Mouse (Mus musculus): ENCODE results near the gene Vamp9. TPM values are rescaled to one million over a fixed set of nuclear protein-coding genes. Genes with fewer than 3 reads are reported as not detected.

The Vamp9 gene
- polyA plus RNA-seq, 1 experiment from 2014 or later = not detected

DNA sequence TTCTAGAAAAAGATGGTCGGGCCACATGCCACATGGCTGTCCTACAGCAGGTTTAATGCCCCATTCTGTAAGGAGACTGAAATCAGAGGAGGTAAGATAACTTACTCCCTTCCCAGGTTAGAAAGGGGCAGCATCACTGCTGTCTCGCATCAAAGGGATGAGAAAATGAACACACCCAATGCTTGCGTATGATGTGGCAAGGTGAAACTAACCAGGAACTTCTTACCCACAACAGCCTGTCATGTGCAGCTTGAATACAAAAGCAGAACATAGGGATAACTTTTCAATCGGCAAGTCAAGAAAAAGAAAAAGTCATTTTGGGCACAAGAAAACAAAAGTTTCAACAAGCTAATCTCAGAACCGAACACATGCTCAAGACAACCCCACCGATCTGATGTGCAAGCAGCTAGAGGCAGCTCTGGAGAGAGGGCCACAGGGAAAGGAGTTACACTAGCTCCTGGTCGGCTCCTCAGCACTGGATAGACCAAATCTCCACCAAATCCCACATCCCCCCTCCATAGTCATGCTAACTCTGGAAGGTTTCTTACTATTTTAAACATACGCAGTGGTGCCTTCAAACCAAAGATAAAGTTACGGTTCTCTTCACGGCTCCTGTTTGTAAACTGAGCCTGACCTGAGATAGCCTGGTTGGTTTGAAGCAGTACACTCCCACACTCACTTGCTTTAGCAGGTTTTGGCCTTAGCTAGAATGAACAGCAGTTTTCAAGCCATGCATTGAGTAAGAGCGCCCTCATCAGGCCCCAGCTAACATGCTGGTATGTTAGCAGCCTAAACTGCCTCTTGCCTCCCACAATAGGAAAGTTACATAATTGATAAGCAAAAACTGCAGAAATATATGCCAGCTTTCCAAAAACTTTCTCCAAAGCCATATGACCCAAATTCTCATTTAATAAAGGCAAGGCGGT, 14.3 kb upstream of the Vamp9 start:
- Histone ChIP-seq H3K27me3 (no peaks in the 10 kb centered on the region), H3K4me2 (replicated peaks) (no peak overlapping the region), H3K36me3 (no peaks in the 10 kb centered on the region), H3K4me1 (no peaks in the 10 kb centered on the region), H3K9ac (no peak overlapping the region), H3K4me3 (no peak overlapping the region), H3K9me3 (replicated peaks) (no peaks in the 10 kb centered on the region), H3K27ac (no peak overlapping the region)
- 65% methylated on average over 12 of the region's 12 CpGs for WGBS
- no peak for ATAC-seq (ENCODE audit: low FRiP score)

- peak; percentile 75; the same call in 1 of the 2 replicates for ATAC-seq (ENCODE audit: low FRiP score)
- no peak overlapping the region for H3K4me2 ChIP-seq (replicated peaks)
- no peaks in the 10 kb centered on the region for H3K9me3 ChIP-seq (replicated peaks)
- H3K4me1 ChIP-seq = no peaks in the 10 kb centered on the region
- no peak overlapping the region for H3K9ac ChIP-seq
- no peaks in the 10 kb centered on the region for H3K36me3 ChIP-seq
- H3K4me3 ChIP-seq = no peak overlapping the region
- H3K27ac ChIP-seq = no peak overlapping the region
- peaks cover 10% of the 10 kb centered on the region; the same call in 1 of the 2 replicates for H3K27me3 ChIP-seq
- WGBS = 9% methylated on average over 6 of the region's 6 CpGs
These were observed 6.0 kb upstream of the Vamp9 start for GRCm38 (mm10) chr5:99900041-99900440.

GRCm38 (mm10) chr5:99905731-99906130, 323 bp upstream of the Vamp9 start:
- H3K4me2 ChIP-seq (replicated peaks) = peak overlapping the region; percentile 63
- H3K27me3 ChIP-seq = 0 out of 2 replicates have a peak, but pooled peaks cover 4% of the 10 kb centered on the region
- H3K27ac ChIP-seq = peak overlapping the region; percentile 75; the same call in 1 of the 2 replicates
- H3K4me3 ChIP-seq = peak overlapping the region; percentile 47; the same call in 1 of the 2 replicates
- WGBS = 54% methylated on average over 6 of the region's 7 CpGs
- no peaks in the 10 kb centered on the region for H3K4me1 ChIP-seq
- ATAC-seq (ENCODE audit: low FRiP score) = 0 out of 2 replicates have a peak, but pooled peaks have one; percentile 1
- no peak overlapping the region for H3K9ac ChIP-seq
- no peaks in the 10 kb centered on the region for H3K36me3 ChIP-seq
- no peaks in the 10 kb centered on the region for H3K9me3 ChIP-seq (replicated peaks)

DNA sequence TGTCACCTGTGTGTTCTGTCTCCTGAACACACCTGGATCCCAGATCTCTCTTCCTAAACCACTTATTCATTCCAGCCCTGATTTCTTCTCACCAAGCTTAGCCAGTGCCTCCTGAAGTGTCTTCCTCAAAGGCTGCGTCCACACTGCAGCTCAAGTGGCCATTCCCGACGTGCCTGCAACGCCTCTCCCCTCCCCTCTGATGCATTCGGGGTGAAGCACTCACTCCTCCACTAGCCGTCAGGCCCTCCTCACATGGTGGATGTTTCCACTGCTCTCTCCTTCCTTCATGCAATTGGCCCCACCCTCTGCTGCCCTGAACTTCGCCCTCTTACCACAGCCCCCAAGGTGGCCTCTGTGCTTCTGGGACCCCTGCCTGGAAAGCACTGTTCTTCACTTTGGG, 9.4 kb downstream of the Vamp9 start:
- no peak overlapping the region for H3K27ac ChIP-seq
- H3K9ac ChIP-seq = no peak overlapping the region
- H3K4me3 ChIP-seq = no peak overlapping the region
- H3K9me3 ChIP-seq (replicated peaks) = no peaks in the 10 kb centered on the region
- ATAC-seq (ENCODE audit: low FRiP score) = no peak
- H3K4me2 ChIP-seq (replicated peaks) = no peak overlapping the region
- H3K4me1 ChIP-seq = no peaks in the 10 kb centered on the region
- peaks cover 5% of the 10 kb centered on the region; the same call in 1 of the 2 replicates for H3K27me3 ChIP-seq
- WGBS = 47% methylated on average over 7 of the region's 7 CpGs
- H3K36me3 ChIP-seq = no peaks in the 10 kb centered on the region

DNA sequence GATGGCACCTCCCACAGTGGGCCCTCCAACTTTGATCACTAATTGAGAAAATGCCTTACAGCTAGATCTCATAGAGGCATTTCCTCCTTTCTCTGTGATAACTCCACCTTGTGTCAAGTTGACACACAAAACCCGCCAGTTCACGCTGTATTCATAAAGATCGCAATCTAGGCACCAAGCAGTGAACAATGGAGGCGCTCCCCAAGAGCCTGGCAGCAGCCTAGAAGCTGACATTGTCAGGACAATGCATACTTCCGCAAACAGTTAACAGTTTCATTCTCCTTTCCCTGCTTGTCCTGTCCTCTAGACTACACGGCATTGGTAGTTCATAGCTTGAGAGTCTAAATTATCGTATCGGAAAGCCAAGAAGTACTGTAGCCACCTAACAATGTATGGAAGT, 16.0 kb downstream of the Vamp9 start:
- H3K9me3 ChIP-seq (replicated peaks) = no peaks in the 10 kb centered on the region
- H3K9ac ChIP-seq = no peak overlapping the region
- no peak overlapping the region for H3K27ac ChIP-seq
- ATAC-seq (ENCODE audit: low FRiP score) = no peak
- H3K4me1 ChIP-seq = no peaks in the 10 kb centered on the region
- H3K4me2 ChIP-seq (replicated peaks) = no peak overlapping the region
- no peaks in the 10 kb centered on the region for H3K27me3 ChIP-seq
- no peak overlapping the region for H3K4me3 ChIP-seq
- H3K36me3 ChIP-seq = no peaks in the 10 kb centered on the region
- 79% methylated on average over 8 of the region's 8 CpGs for WGBS

- Histone ChIP-seq H3K9ac (no peak overlapping the region), H3K4me3 (no peak overlapping the region), H3K27me3 (no peaks in the 10 kb centered on the region), H3K9me3 (replicated peaks) (no peaks in the 10 kb centered on the region), H3K4me1 (no peaks in the 10 kb centered on the region), H3K27ac (no peak overlapping the region), H3K4me2 (replicated peaks) (no peak overlapping the region), H3K36me3 (no peaks in the 10 kb centered on the region)
- ATAC-seq (ENCODE audit: low FRiP score) = no peak
- WGBS = 52% methylated on average over 4 of the region's 4 CpGs
These were observed 21.9 kb downstream of the Vamp9 start for GRCm38 (mm10) chr5:99927951-99928350.

DNA sequence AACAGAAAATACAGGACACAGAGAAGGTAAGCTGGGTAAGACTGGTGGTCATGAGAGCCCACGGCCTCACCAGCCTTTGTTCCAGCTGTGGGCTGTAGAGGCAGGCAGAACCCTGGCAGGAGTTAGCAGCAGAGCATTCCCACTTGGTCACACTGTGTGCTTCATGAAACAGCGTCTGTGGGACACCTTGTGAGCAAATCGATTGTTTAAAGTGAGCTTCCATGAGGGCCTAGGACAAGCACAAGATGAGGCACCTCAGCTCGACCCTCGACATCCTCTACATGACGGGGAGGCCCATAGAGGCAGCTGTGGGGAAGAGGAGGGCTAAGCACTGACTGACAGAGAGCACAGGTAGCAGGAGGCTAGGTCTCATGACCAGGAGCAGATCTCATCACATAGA, 25.9 kb downstream of the Vamp9 start:
- H3K4me3 ChIP-seq = no peak overlapping the region
- H3K9me3 ChIP-seq (replicated peaks) = no peaks in the 10 kb centered on the region
- no peaks in the 10 kb centered on the region for H3K4me1 ChIP-seq
- 91% methylated on average over 6 of the region's 6 CpGs for WGBS
- no peak for ATAC-seq (ENCODE audit: low FRiP score)
- H3K27me3 ChIP-seq = no peaks in the 10 kb centered on the region
- no peak overlapping the region for H3K4me2 ChIP-seq (replicated peaks)
- H3K36me3 ChIP-seq = no peaks in the 10 kb centered on the region
- H3K9ac ChIP-seq = no peak overlapping the region
- H3K27ac ChIP-seq = no peak overlapping the region

GRCm38 (mm10) chr5:99939440-99939839, 33.4 kb downstream of the Vamp9 start:
- H3K9ac ChIP-seq = no peak overlapping the region
- 0 out of 2 replicates have a peak, but pooled peaks cover 3% of the 10 kb centered on the region for H3K4me1 ChIP-seq
- H3K4me2 ChIP-seq (replicated peaks) = no peak overlapping the region
- H3K4me3 ChIP-seq = no peak overlapping the region
- H3K27ac ChIP-seq = no peak overlapping the region
- H3K9me3 ChIP-seq (replicated peaks) = peaks cover 7% of the 10 kb centered on the region; the same call in 1 of the 2 replicates
- H3K36me3 ChIP-seq = no peaks in the 10 kb centered on the region
- ATAC-seq (ENCODE audit: low FRiP score) = no peak
- 76% methylated on average over 3 of the region's 3 CpGs for WGBS
- H3K27me3 ChIP-seq = no peaks in the 10 kb centered on the region

- WGBS = 78% methylated on average over 10 of the region's 10 CpGs
- Histone ChIP-seq H3K36me3 (peaks cover 8% of the 10 kb centered on the region; the same call in 1 of the 2 replicates), H3K4me3 (no peak overlapping the region), H3K9ac (no peak overlapping the region), H3K27me3 (no peaks in the 10 kb centered on the region), H3K27ac (no peak overlapping the region), H3K4me1 (0 out of 2 replicates have a peak, but pooled peaks cover 3% of the 10 kb centered on the region), H3K4me2 (replicated peaks) (no peak overlapping the region), H3K9me3 (replicated peaks) (peaks cover 16% of the 10 kb centered on the region)
- no peak for ATAC-seq (ENCODE audit: low FRiP score)
These were observed 35.2 kb downstream of the Vamp9 start for GRCm38 (mm10) chr5:99941273-99941672.

DNA sequence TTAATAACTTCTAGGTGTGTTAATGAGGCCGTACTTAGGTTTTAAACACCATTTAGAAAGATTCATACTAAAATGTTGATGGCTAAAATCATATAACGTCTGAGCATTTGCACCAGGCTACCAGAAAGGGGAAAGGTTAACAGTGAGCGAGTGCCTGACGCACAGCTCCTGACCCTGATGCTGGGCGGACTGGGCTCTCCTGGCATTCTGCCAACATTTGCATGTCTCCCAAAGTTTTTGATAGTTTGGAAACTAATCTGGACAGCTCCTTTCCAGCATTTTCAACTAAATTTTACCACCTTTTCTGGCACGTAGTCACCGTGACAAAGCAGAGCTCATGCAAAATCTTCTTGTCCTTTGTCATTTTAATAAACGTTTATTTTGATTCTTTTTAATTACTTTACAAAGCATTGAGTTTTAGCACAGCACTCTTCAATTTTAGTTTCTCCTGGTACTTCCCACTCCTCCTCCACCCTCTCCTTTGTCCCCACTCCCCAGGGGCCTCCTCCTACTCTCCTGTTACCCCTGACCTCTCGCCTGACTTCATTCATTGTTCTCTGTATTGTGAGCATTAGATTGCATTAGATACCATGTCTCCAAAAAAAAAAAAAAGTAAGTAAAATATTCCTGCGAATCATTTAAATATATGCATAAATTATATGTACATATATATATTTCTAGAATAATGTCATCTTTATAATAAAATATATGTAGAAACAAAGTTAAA, 35.9 kb downstream of the Vamp9 start:
- Histone ChIP-seq H3K9me3 (replicated peaks) (peaks cover 16% of the 10 kb centered on the region), H3K9ac (no peak overlapping the region), H3K4me3 (no peak overlapping the region), H3K4me2 (replicated peaks) (no peak overlapping the region), H3K27ac (no peak overlapping the region), H3K4me1 (0 out of 2 replicates have a peak, but pooled peaks cover 3% of the 10 kb centered on the region), H3K36me3 (peaks cover 8% of the 10 kb centered on the region; the same call in 1 of the 2 replicates), H3K27me3 (no peaks in the 10 kb centered on the region)
- 42% methylated on average over 10 of the region's 10 CpGs for WGBS
- ATAC-seq (ENCODE audit: low FRiP score) = no peak

GRCm38 (mm10) chr5:99952513-99952912, 46.5 kb downstream of the Vamp9 start:
- Histone ChIP-seq H3K27ac (no peak overlapping the region), H3K36me3 (peaks cover 8% of the 10 kb centered on the region; the same call in 1 of the 2 replicates), H3K4me1 (peaks cover 8% of the 10 kb centered on the region; the same call in 1 of the 2 replicates), H3K4me2 (replicated peaks) (no peak overlapping the region), H3K9me3 (replicated peaks) (no peaks in the 10 kb centered on the region), H3K9ac (no peak overlapping the region), H3K4me3 (no peak overlapping the region), H3K27me3 (no peaks in the 10 kb centered on the region)
- 87% methylated on average over 5 of the region's 5 CpGs for WGBS
- ATAC-seq (ENCODE audit: low FRiP score) = no peak

DNA sequence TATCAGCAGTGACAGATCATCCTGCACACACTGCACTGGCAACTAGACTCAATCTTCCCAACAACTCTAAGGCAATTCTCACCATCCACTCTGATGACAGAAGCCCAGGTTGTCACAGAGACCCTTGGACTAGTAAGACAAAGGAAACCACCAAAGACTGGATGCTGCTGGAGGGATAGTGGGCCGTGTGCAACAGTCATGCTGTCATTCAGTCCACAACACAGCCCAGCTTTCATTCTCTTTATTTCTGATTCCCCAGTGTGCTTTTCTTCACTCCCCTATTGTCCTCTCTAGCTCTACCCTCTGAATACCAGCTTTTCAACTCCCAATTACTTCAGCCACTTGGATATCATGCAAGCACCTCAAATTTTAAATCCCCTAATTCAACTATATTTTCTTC, 47.8 kb downstream of the Vamp9 start:
- 4% methylated on average over 1 of the region's 1 CpGs for WGBS
- peak; percentile 69 for ATAC-seq (ENCODE audit: low FRiP score)
- 0 out of 2 replicates have a peak overlapping the region, but pooled peaks have one; percentile 23 for H3K27ac ChIP-seq

More for the DNA sequence above, 47.8 kb downstream of the Vamp9 start:
- no peak overlapping the region for H3K4me3 ChIP-seq
- H3K9me3 ChIP-seq (replicated peaks) = no peaks in the 10 kb centered on the region
- H3K4me2 ChIP-seq (replicated peaks) = no peak overlapping the region
- peaks cover 8% of the 10 kb centered on the region; the same call in 1 of the 2 replicates for H3K4me1 ChIP-seq
- no peak overlapping the region for H3K9ac ChIP-seq
- no peaks in the 10 kb centered on the region for H3K27me3 ChIP-seq
- peaks cover 13% of the 10 kb centered on the region for H3K36me3 ChIP-seq
